Mouse (Mus musculus) lung, postnatal 0 days (tissue): ENCODE measurements around the gene B4gat1. TPM values are rescaled to one million over a fixed set of nuclear protein-coding genes. Genes with fewer than 3 reads are reported as not detected.
A peak's percentile ranks its signal among the peaks of the same experiment; 100 is the strongest.

ENCODE experiments used
- ATAC-seq: fragments of 200-750 bp; cut with Nextera tagmentation; 2 replicates; pipeline ENCODE4 v1.8.0; 2017; ENCODE audit warnings: moderate library complexity
- DNase-seq: peaks from one replicate; pipeline ENCODE4 v3.0.0-alpha.2; 2016; ENCODE audit warnings: low spot score
- H3K27ac ChIP-seq: fragments of 300-500 bp; sonication (generic); 2 replicates; pipeline ENCODE4 v1.5.1; 2014; ENCODE audit warnings: antibody characterized with exemption, mild to moderate bottlenecking, low read length, mixed read lengths
- H3K27me3 ChIP-seq: fragments of 300-500 bp; sonication (generic); replicated peaks from 2 replicates; pipeline ENCODE4 v1.6.1; 2014; ENCODE audit warnings: low read length, mixed read lengths; ENCODE audit not compliant: insufficient read depth
- H3K36me3 ChIP-seq: fragments of 300-500 bp; sonication (generic); 2 replicates; pipeline ENCODE4 v1.6.1; 2014; ENCODE audit warnings: low read length, mixed read lengths; ENCODE audit not compliant: insufficient read depth
- H3K4me1 ChIP-seq: fragments of 300-500 bp; sonication (generic); 2 replicates; pipeline ENCODE4 v1.6.1; 2014; ENCODE audit warnings: antibody characterized with exemption, low read depth, low read length, mixed read lengths; ENCODE audit not compliant: insufficient read depth
- H3K4me2 ChIP-seq: fragments of 300-500 bp; sonication (generic); replicated peaks from 2 replicates; pipeline ENCODE4 v1.6.1; 2014; ENCODE audit warnings: low read depth, mild to moderate bottlenecking, low read length, moderate library complexity, mixed read lengths
- H3K4me3 ChIP-seq: fragments of 300-500 bp; sonication (generic); 2 replicates; pipeline ENCODE4 v1.5.1; 2014; ENCODE audit warnings: low read depth, low read length
- H3K9ac ChIP-seq: fragments of 300-500 bp; sonication (generic); replicated peaks from 2 replicates; pipeline ENCODE4 v1.6.1; 2014; ENCODE audit warnings: low read depth, mild to moderate bottlenecking
- H3K9me3 ChIP-seq: fragments of 300-500 bp; sonication (generic); 2 replicates; pipeline ENCODE4 v1.6.1; 2016; ENCODE audit warnings: low read length, mixed read lengths
- CTCF ChIP-seq: IDR thresholded peaks from 2 replicates; pipeline ENCODE4 v1.5.1; 2016; ENCODE audit warnings: antibody characterized with exemption, mild to moderate bottlenecking
- EP300 ChIP-seq: IDR thresholded peaks from 2 replicates; pipeline ENCODE4 v1.6.1; 2016; ENCODE audit warnings: antibody characterized with exemption, mild to moderate bottlenecking, control low read depth
- WGBS: fragments of 180-500 bp; shearing (Covaris S2); extraction: QIAGEN DNeasy Blood & Tissue Kit; methylation state at CpG from one replicate; pipeline ENCODE4 v1.1.7; 2014; 5-methylcytosine and 5-hydroxymethylcytosine counted together
- polyA plus RNA-seq: library from polyadenylated mRNA; unstranded; fragments of >200 nt; fragmentation: Nextera tagmentation; extraction: Ambion mirVana; gene quantifications from 2 replicates; pipeline ENCODE4 v1.2.1, GENCODE M21; 2015

The B4gat1 gene
- polyA plus RNA-seq, 1 experiment from 2014 or later: 33.8 TPM

DNA sequence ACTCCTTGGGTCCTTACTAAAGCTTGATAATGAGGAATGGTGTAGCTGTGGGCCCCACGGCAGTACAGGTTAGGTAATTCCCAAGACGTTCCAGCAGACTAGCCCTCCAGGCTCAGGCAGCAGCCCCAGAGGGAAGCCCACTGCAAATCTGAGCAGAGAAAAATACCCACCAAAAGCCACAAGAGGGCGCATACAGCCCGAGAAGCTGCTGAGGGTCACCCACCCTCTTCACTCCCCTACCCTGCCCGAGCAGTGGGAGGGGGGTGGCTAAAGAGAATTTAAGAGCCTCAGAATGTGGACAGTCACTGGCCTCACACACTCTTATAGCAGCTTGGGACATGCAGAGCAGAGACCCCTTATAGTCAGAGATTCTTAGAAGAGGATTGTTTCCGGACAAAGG lies 17.6 kb downstream of the B4gat1 start:
- DNase-seq (peak; percentile 60), ATAC-seq (no peak)
- peaks cover 12% of the 10 kb centered on the region; the same call in 1 of the 2 replicates for H3K4me1 ChIP-seq
- no peak overlapping the region for H3K4me3 ChIP-seq
- H3K27me3 ChIP-seq: no peaks in the 10 kb centered on the region
- no peaks in the 10 kb centered on the region for H3K9me3 ChIP-seq
- TF ChIP-seq CTCF: peak; percentile 75
- TF ChIP-seq EP300: no peak
- no peak overlapping the region for H3K4me2 ChIP-seq
- 17% methylated on average over 6 of the region's 6 CpGs for WGBS
- no peak overlapping the region for H3K9ac ChIP-seq
- H3K36me3 ChIP-seq: no peaks in the 10 kb centered on the region
- H3K27ac ChIP-seq: no peak overlapping the region

- Histone ChIP-seq H3K9ac (no peak overlapping the region), H3K4me1 (peaks cover 13% of the 10 kb centered on the region; the same call in 1 of the 2 replicates), H3K4me3 (no peak overlapping the region), H3K9me3 (no peaks in the 10 kb centered on the region), H3K36me3 (no peaks in the 10 kb centered on the region), H3K27ac (peak overlapping the region; percentile 66), H3K27me3 (no peaks in the 10 kb centered on the region), H3K4me2 (no peak overlapping the region)
- DNase-seq (peak; percentile 72), ATAC-seq (peak; percentile 28)
- TF ChIP-seq EP300 (peak; percentile 69; the same call in 1 of the 2 replicates), CTCF (no peak)
- 21% methylated on average over 16 of the region's 16 CpGs for WGBS
Measured at GRCm38 (mm10) chr19:5057876-5058775, 19.5 kb downstream of the B4gat1 start.

DNA sequence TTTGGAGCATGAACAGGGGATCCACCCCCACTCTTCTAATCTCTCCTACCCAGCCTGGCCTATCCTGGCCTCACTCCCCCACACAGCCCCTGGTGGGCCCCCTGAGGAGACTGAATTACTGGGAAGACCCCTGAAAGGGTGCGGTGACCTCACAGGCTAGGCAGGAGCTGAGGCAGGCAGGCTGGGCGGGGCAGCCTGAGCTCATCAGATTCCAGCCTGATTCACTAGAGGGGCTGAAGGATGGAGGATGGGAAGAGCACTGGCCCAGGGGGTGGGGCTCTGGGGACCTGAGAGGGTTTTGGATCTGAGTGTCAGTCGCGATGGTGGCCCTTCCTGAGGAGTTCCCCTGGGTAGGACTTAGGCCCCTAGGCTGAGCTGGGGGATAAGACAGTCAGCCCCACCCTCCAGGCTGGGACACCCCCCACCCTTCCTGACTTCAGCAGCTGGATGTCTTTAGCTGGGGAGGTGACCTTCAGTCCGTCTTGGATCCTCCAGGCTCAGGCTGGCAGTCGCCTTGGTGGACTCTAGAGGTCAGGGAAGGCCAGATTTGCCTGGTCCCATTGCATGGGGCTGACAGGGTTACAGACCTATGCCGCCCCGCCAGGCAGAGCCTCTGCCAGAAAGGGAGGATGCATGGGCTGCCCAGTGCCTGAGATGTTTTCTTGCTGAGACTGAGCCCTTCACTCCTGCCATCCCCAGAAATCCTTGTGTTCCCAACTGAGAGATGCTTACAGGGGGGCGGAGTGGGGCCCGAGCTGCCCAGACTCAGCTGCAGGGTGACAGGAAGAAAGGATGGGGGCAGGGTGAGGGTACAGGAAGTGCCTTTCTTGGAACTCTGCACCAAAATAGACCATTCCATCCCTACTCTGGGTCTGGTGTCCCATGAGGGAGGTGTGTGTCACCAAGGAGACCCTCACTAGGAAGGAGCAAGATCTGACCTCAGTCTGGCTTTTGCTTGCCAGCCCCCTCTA lies 20.5 kb downstream of the B4gat1 start:
- ATAC-seq (peak; percentile 64), DNase-seq (peak; percentile 59)
- Histone ChIP-seq H3K4me2 (0 out of 2 replicates have a peak overlapping the region, but pooled peaks have one; percentile 5), H3K36me3 (no peaks in the 10 kb centered on the region), H3K4me1 (peaks cover 13% of the 10 kb centered on the region; the same call in 1 of the 2 replicates), H3K9ac (no peak overlapping the region), H3K9me3 (no peaks in the 10 kb centered on the region), H3K27me3 (no peaks in the 10 kb centered on the region), H3K4me3 (no peak overlapping the region), H3K27ac (peak overlapping the region; percentile 66)
- TF ChIP-seq CTCF (no peak), EP300 (no peak)
- WGBS: 16% methylated on average over 10 of the region's 10 CpGs

- Histone ChIP-seq H3K4me2 (no peak overlapping the region), H3K4me1 (peaks cover 13% of the 10 kb centered on the region; the same call in 1 of the 2 replicates), H3K9ac (no peak overlapping the region), H3K27ac (peak overlapping the region; percentile 38; the same call in 1 of the 2 replicates), H3K9me3 (no peaks in the 10 kb centered on the region), H3K27me3 (no peaks in the 10 kb centered on the region), H3K4me3 (no peak overlapping the region), H3K36me3 (no peaks in the 10 kb centered on the region)
- 27% methylated on average over 5 of the region's 5 CpGs for WGBS
- DNase-seq: peak; percentile 58
- peak; percentile 32 for ATAC-seq
- no peak for TF ChIP-seq EP300
- no peak for TF ChIP-seq CTCF
Measured at GRCm38 (mm10) chr19:5060365-5061330, 22.0 kb downstream of the B4gat1 start.

- Histone ChIP-seq H3K4me1 (peaks cover 16% of the 10 kb centered on the region; the same call in 1 of the 2 replicates), H3K36me3 (no peaks in the 10 kb centered on the region), H3K27ac (no peak overlapping the region), H3K9me3 (no peaks in the 10 kb centered on the region), H3K27me3 (no peaks in the 10 kb centered on the region), H3K4me3 (no peak overlapping the region), H3K9ac (no peak overlapping the region), H3K4me2 (no peak overlapping the region)
- TF ChIP-seq CTCF: no peak
- TF ChIP-seq EP300: no peak
- 66% methylated on average over 5 of the region's 5 CpGs for WGBS
- no peak for DNase-seq
- ATAC-seq: no peak
Measured at GRCm38 (mm10) chr19:5062041-5062440, 23.4 kb downstream of the B4gat1 start.
